Mouse (Mus musculus) cerebellum, adult 2 months (tissue): ENCODE data around the gene Alpl. TPM values are rescaled to one million over a fixed set of nuclear protein-coding genes. Genes with fewer than 3 reads are reported as not detected.
A peak's percentile ranks its signal among the peaks of the same experiment; 100 is the strongest.

Experiments
- DNase-seq, 2 experiments: peaks; one replicate each; pipeline ENCODE4 v3.0.0; 2021
- H3K27ac ChIP-seq: fragments of 200-500 bp; 2 replicates; pipeline ENCODE4 v1.5.1; 2012; ENCODE audit warnings: low read length, control low read depth, inconsistent platforms; ENCODE audit not compliant: insufficient read depth
- H3K27me3 ChIP-seq: fragments of 200-500 bp; 2 replicates; pipeline ENCODE4 v1.6.1; 2012; ENCODE audit warnings: inconsistent platforms, mild to moderate bottlenecking, low read length, moderate library complexity; ENCODE audit not compliant: control insufficient read depth, insufficient read depth
- H3K4me1 ChIP-seq: fragments of 200-500 bp; 2 replicates; pipeline ENCODE4 v1.6.1; 2011; ENCODE audit warnings: low read length; ENCODE audit not compliant: control insufficient read depth, insufficient read depth
- H3K4me3 ChIP-seq: fragments of 200-500 bp; replicated peaks from 2 replicates; pipeline ENCODE3; 2011; ENCODE audit warnings: mild to moderate bottlenecking, low read depth, low read length, control low read depth; ENCODE audit not compliant: insufficient read depth
- CTCF ChIP-seq: fragments of 200-500 bp; IDR thresholded peaks from 2 replicates; pipeline ENCODE4 v1.5.1; 2011; ENCODE audit warnings: low read depth, mild to moderate bottlenecking, control low read depth, low read length, moderate library complexity, borderline replicate concordance; ENCODE audit not compliant: insufficient read depth
- POLR2A ChIP-seq: fragments of 200-500 bp; IDR thresholded peaks from 2 replicates; pipeline ENCODE4 v1.6.1; 2011; ENCODE audit warnings: low read length, control low read depth, borderline replicate concordance; ENCODE audit not compliant: insufficient read depth
- WGBS: fragments of 180-500 bp; shearing (Covaris S2); methylation state at CpG from one replicate; pipeline ENCODE4 v1.1.7; 2018; 5-methylcytosine and 5-hydroxymethylcytosine counted together
- polyA plus RNA-seq: library from polyadenylated mRNA; depleted of rRNA; stranded (reverse); fragments of >200 nt; gene quantifications from 2 replicates; pipeline ENCODE4 v1.2.3, GENCODE M21; 2012

Gene Alpl
- polyA plus RNA-seq, 1 experiment: 10.6 TPM

- Histone ChIP-seq H3K27me3 (no peaks in the 10 kb centered on the region), H3K4me3 (no peak overlapping the region), H3K4me1 (peaks cover 16% of the 10 kb centered on the region), H3K27ac (no peak overlapping the region)
- WGBS: 62% methylated on average over 9 of the region's 9 CpGs
- TF ChIP-seq POLR2A: no peak
- no peak for TF ChIP-seq CTCF
- DNase-seq: peak in 1 of 2 experiments; percentile 50
These were observed 56.8 kb downstream of the Alpl start for GRCm38 (mm10) chr4:137739151-137739923.

GRCm38 (mm10) chr4:137737760-137738159 is 58.4 kb downstream of the Alpl start:
- no peak overlapping the region for H3K4me3 ChIP-seq
- H3K4me1 ChIP-seq: peaks cover 27% of the 10 kb centered on the region
- TF ChIP-seq POLR2A: no peak
- no peaks in the 10 kb centered on the region for H3K27me3 ChIP-seq
- 64% methylated on average over 3 of the region's 3 CpGs for WGBS
- no peak for DNase-seq
- H3K27ac ChIP-seq: no peak overlapping the region

GRCm38 (mm10) chr4:137736220-137736701 is 59.9 kb downstream of the Alpl start:
- WGBS: 23% methylated on average over 11 of the region's 11 CpGs
- TF ChIP-seq CTCF: no peak
- no peak overlapping the region for H3K27ac ChIP-seq

GRCm38 (mm10) chr4:137733459-137733858 is 62.7 kb downstream of the Alpl start:
- Histone ChIP-seq H3K4me3 (no peak overlapping the region), H3K27ac (peak overlapping the region; percentile 74), H3K27me3 (no peaks in the 10 kb centered on the region), H3K4me1 (peaks cover 50% of the 10 kb centered on the region)
- TF ChIP-seq POLR2A (no peak), CTCF (peak; percentile 42; the same call in 1 of the 2 replicates)
- DNase-seq: no peak
- WGBS: 51% methylated on average over 5 of the region's 5 CpGs

More at GRCm38 (mm10) chr4:137736220-137736701, 59.9 kb downstream of the Alpl start:
- Histone ChIP-seq H3K4me1 (peaks cover 38% of the 10 kb centered on the region), H3K27me3 (no peaks in the 10 kb centered on the region), H3K4me3 (no peak overlapping the region)
- DNase-seq: no peak

- TF ChIP-seq POLR2A: no peak
- TF ChIP-seq CTCF: no peak
- 21% methylated on average over 3 of the region's 3 CpGs for WGBS
- H3K4me3 ChIP-seq: no peak overlapping the region
- no peaks in the 10 kb centered on the region for H3K27me3 ChIP-seq
- peak overlapping the region; percentile 96 for H3K27ac ChIP-seq
- H3K4me1 ChIP-seq: peaks cover 55% of the 10 kb centered on the region
- peak; percentile 94 to 96 for DNase-seq
These were observed 63.2 kb downstream of the Alpl start for GRCm38 (mm10) chr4:137732962-137733361.

- TF ChIP-seq CTCF (no peak), POLR2A (no peak)
- Histone ChIP-seq H3K27ac (peak overlapping the region; percentile 96), H3K27me3 (no peaks in the 10 kb centered on the region), H3K4me3 (no peak overlapping the region), H3K4me1 (peaks cover 59% of the 10 kb centered on the region)
- DNase-seq: peak; percentile 41 to 59
- WGBS: 43% methylated on average over 3 of the region's 3 CpGs
These were observed 63.8 kb downstream of the Alpl start for GRCm38 (mm10) chr4:137732361-137732760.

GRCm38 (mm10) chr4:137731891-137732290 is 64.3 kb downstream of the Alpl start:
- Histone ChIP-seq H3K4me1 (peaks cover 63% of the 10 kb centered on the region), H3K27ac (peak overlapping the region; percentile 96), H3K4me3 (no peak overlapping the region), H3K27me3 (no peaks in the 10 kb centered on the region)
- DNase-seq: peak; percentile 70 to 73
- TF ChIP-seq POLR2A (no peak), CTCF (no peak)
- 28% methylated on average over 10 of the region's 10 CpGs for WGBS

GRCm38 (mm10) chr4:137730757-137731156 is 65.4 kb downstream of the Alpl start:
- DNase-seq: peak; percentile 66 to 75
- TF ChIP-seq POLR2A (no peak), CTCF (no peak)
- peaks cover 63% of the 10 kb centered on the region for H3K4me1 ChIP-seq
- H3K4me3 ChIP-seq: no peak overlapping the region
- no peaks in the 10 kb centered on the region for H3K27me3 ChIP-seq
- WGBS: 42% methylated on average over 8 of the region's 8 CpGs
- H3K27ac ChIP-seq: peak overlapping the region; percentile 32
